Comparison of ENCODE assay signal across 22 mouse cellular contexts in genomic region chr2:58529384-58529783, GRCm38 (mm10). TPM values are rescaled to one million over a fixed set of nuclear protein-coding genes. Genes with fewer than 3 reads are reported as not detected.
A peak's percentile ranks its signal among the peaks of the same experiment; 100 is the strongest.
DNase-seq lines count a peak whose midpoint lies in the region; ATAC-seq and TF ChIP-seq lines count a peak whose summit lies in the region.
"Had no signal": no experiment of that assay in that cellular context is flagged by ENCODE, and none has a peak within 500 bp of the region (broad histone marks: within the 10 kb centered on the region; RNA-seq: fewer than 3 reads in every experiment).

No protein-coding gene starts in this region.

- H3K4me2 ChIP-seq in heart, embryonic 12.5 days = no peak overlapping the region
- no peak overlapping the region for H3K4me2 ChIP-seq in kidney, embryonic 16.5 days (replicated peaks; ENCODE audit: low read depth, low read length)
- no peak overlapping the region for H3K4me2 ChIP-seq in hindbrain, embryonic 15.5 days
- H3K4me2 ChIP-seq in midbrain, postnatal 0 days (ENCODE audit: low read depth, low read length, poor library complexity, severe bottlenecking) = no peak overlapping the region
- H3K4me2 ChIP-seq: limb, embryonic 15.5 days had no signal

- TF ChIP-seq CTCF in midbrain, postnatal 0 days (IDR thresholded peaks at IDR 0.05) = no peak

- DNase-seq in heart, adult 9 months (ENCODE audit: low spot score in 2 of 2) = no peak
- DNase-seq in kidney, adult 18-20 months = no peak
- DNase-seq in midbrain, postnatal 0 days (ENCODE audit: low spot score) = no peak
- DNase-seq in retina, embryonic 14.5 days (ENCODE audit: low spot score) = no peak
- DNase-seq: layer of hippocampus, postnatal 36 days; lung, postnatal 10 days; thymus, adult 2 months had no signal

- H3K4me3 ChIP-seq in heart, embryonic 12.5 days = no peak overlapping the region
- no peak overlapping the region for H3K4me3 ChIP-seq in kidney, embryonic 16.5 days (ENCODE audit: low read length)
- no peak overlapping the region for H3K4me3 ChIP-seq in hindbrain, embryonic 15.5 days
- H3K4me3 ChIP-seq in midbrain, postnatal 0 days (ENCODE audit: low read depth, low read length) = no peak overlapping the region
- H3K4me3 ChIP-seq: limb, embryonic 15.5 days had no signal

- peaks cover 80% of the 10 kb centered on the region for H3K4me1 ChIP-seq in heart, embryonic 12.5 days (replicated peaks)
- peaks cover 59% of the 10 kb centered on the region for H3K4me1 ChIP-seq in kidney, embryonic 16.5 days (ENCODE audit: insufficient read depth, low read length)
- H3K4me1 ChIP-seq in hindbrain, embryonic 15.5 days (replicated peaks) = peaks cover 50% of the 10 kb centered on the region
- peaks cover 13% of the 10 kb centered on the region for H3K4me1 ChIP-seq in midbrain, postnatal 0 days (ENCODE audit: insufficient read depth, low read length)

- no peaks in the 10 kb centered on the region for H3K36me3 ChIP-seq in heart, embryonic 12.5 days
- no peaks in the 10 kb centered on the region for H3K36me3 ChIP-seq in kidney, embryonic 16.5 days (ENCODE audit: insufficient read depth, low read length)
- H3K36me3 ChIP-seq in hindbrain, embryonic 15.5 days = no peaks in the 10 kb centered on the region
- H3K36me3 ChIP-seq in midbrain, postnatal 0 days (ENCODE audit: insufficient read depth, low read length) = no peaks in the 10 kb centered on the region
- H3K36me3 ChIP-seq: limb, embryonic 15.5 days had no signal

- no peaks in the 10 kb centered on the region for H3K9me3 ChIP-seq in heart, embryonic 12.5 days (replicated peaks)
- no peaks in the 10 kb centered on the region for H3K9me3 ChIP-seq in kidney, embryonic 16.5 days (ENCODE audit: low read length)
- H3K9me3 ChIP-seq in hindbrain, embryonic 15.5 days = no peaks in the 10 kb centered on the region
- H3K9me3 ChIP-seq in midbrain, postnatal 0 days (ENCODE audit: low read length) = no peaks in the 10 kb centered on the region
- H3K9me3 ChIP-seq: limb, embryonic 15.5 days had no signal

- H3K27me3 ChIP-seq in heart, embryonic 12.5 days (replicated peaks) = no peaks in the 10 kb centered on the region
- H3K27me3 ChIP-seq in kidney, embryonic 16.5 days (ENCODE audit: insufficient read depth, low read length) = no peaks in the 10 kb centered on the region
- H3K27me3 ChIP-seq in hindbrain, embryonic 15.5 days = no peaks in the 10 kb centered on the region
- H3K27me3 ChIP-seq in midbrain, postnatal 0 days (ENCODE audit: insufficient read depth, low read length) = no peaks in the 10 kb centered on the region
- H3K27me3 ChIP-seq: limb, embryonic 15.5 days; Patski had no signal

- no peak overlapping the region for H3K9ac ChIP-seq in heart, embryonic 12.5 days
- no peak overlapping the region for H3K9ac ChIP-seq in kidney, embryonic 16.5 days (replicated peaks; ENCODE audit: low read length)
- no peak overlapping the region for H3K9ac ChIP-seq in hindbrain, embryonic 15.5 days
- 0 out of 2 replicates have a peak overlapping the region, but pooled peaks have one; percentile 2 for H3K9ac ChIP-seq in midbrain, postnatal 0 days (replicated peaks; ENCODE audit: low read length, poor library complexity, severe bottlenecking)
- H3K9ac ChIP-seq: limb, embryonic 15.5 days had no signal

- ATAC-seq in heart, embryonic 12.5 days (ENCODE audit: insufficient number of reproducible peaks, low FRiP score) = no peak
- no peak for ATAC-seq in kidney, embryonic 16.5 days (ENCODE audit: low FRiP score, low TSS enrichment)
- no peak for ATAC-seq in hindbrain, embryonic 15.5 days (ENCODE audit: low FRiP score, low read depth)
- ATAC-seq in midbrain, postnatal 0 days (ENCODE audit: low FRiP score) = 0 out of 2 replicates have a peak, but pooled peaks have one; percentile 24
- ATAC-seq: activated CD4-positive, CD25-positive, alpha-beta regulatory T cell, adult 4 months; forebrain, embryonic 14.5 days; Patski had no signal

- 62% methylated on average over 5 of the region's 5 CpGs for WGBS in heart, embryonic 12.5 days
- 73% methylated on average over 5 of the region's 5 CpGs for WGBS in kidney, embryonic 16.5 days
- WGBS in hindbrain, embryonic 15.5 days = 62% methylated on average over 5 of the region's 5 CpGs
- WGBS in midbrain, postnatal 0 days = 33% methylated on average over 5 of the region's 5 CpGs

- H3K27ac ChIP-seq in heart, embryonic 12.5 days (ENCODE audit: poor library complexity, severe bottlenecking) = peak overlapping the region; percentile 28
- 0 out of 2 replicates have a peak overlapping the region, but pooled peaks have one; percentile 27 for H3K27ac ChIP-seq in kidney, embryonic 16.5 days (ENCODE audit: low read length)
- peak overlapping the region; percentile 62 for H3K27ac ChIP-seq in hindbrain, embryonic 15.5 days (replicated peaks)
- no peak overlapping the region for H3K27ac ChIP-seq in midbrain, postnatal 0 days (ENCODE audit: low read depth, low read length)
- H3K27ac ChIP-seq: limb, embryonic 15.5 days had no signal

RNA-seq across cellular contexts. Expression of gene Acvr1, which starts 37.6 kb away (rescaled TPM):
- polyA plus RNA-seq in heart, embryonic 12.5 days (2016; fragmentation: Nextera tagmentation; extraction: Ambion mirVana) = 11.6 and 12.0 TPM in 2 replicates
- polyA plus RNA-seq in kidney, embryonic 16.5 days (2015; fragmentation: Nextera tagmentation; extraction: Ambion mirVana) = 5.2 and 5.8 TPM in 2 replicates
- 4.5 and 5.0 TPM in 2 replicates for polyA plus RNA-seq in hindbrain, embryonic 15.5 days (2015; fragmentation: Nextera tagmentation; extraction: Ambion mirVana)
- 10.0 and 12.6 TPM in 2 replicates for total RNA-seq in midbrain, postnatal 0 days (2014; rRNA removed)
- polyA plus RNA-seq in midbrain, postnatal 0 days (2015; fragmentation: Nextera tagmentation; extraction: Ambion mirVana) = 3.6 and 4.1 TPM in 2 replicates

RNA-seq across cellular contexts. Expression of gene Upp2, which starts 37.7 kb away (rescaled TPM):
- 7.0 and 8.0 TPM in 2 replicates for polyA plus RNA-seq in heart, embryonic 12.5 days (2016; fragmentation: Nextera tagmentation; extraction: Ambion mirVana)
- polyA plus RNA-seq in kidney, embryonic 16.5 days (2015; fragmentation: Nextera tagmentation; extraction: Ambion mirVana) = 7.6 and 8.5 TPM in 2 replicates
- polyA plus RNA-seq in hindbrain, embryonic 15.5 days (2015; fragmentation: Nextera tagmentation; extraction: Ambion mirVana) = 12.0 and 16.2 TPM in 2 replicates
- 6.7 and 11.6 TPM in 2 replicates for total RNA-seq in midbrain, postnatal 0 days (2014; rRNA removed)
- polyA plus RNA-seq in midbrain, postnatal 0 days (2015; fragmentation: Nextera tagmentation; extraction: Ambion mirVana) = 9.8 and 11.6 TPM in 2 replicates

RNA-seq across cellular contexts. Expression of gene Gm17409, which starts 59.5 kb away (rescaled TPM):
- polyA plus RNA-seq in heart, embryonic 12.5 days (2016; fragmentation: Nextera tagmentation; extraction: Ambion mirVana) = not detected in 2 replicates
- not detected in 2 replicates for polyA plus RNA-seq in kidney, embryonic 16.5 days (2015; fragmentation: Nextera tagmentation; extraction: Ambion mirVana)
- polyA plus RNA-seq in hindbrain, embryonic 15.5 days (2015; fragmentation: Nextera tagmentation; extraction: Ambion mirVana) = not detected in 2 replicates
- total RNA-seq in midbrain, postnatal 0 days (2014; rRNA removed) = not detected in 2 replicates
- not detected in 2 replicates for polyA plus RNA-seq in midbrain, postnatal 0 days (2015; fragmentation: Nextera tagmentation; extraction: Ambion mirVana)
- total RNA-seq: adrenal gland, postnatal 14 days; layer of hippocampus, postnatal 36 days; left cerebral cortex, postnatal 25 days; megakaryocyte, adult 5-6 weeks had no signal
- polyA plus RNA-seq: activated CD4-positive, CD25-positive, alpha-beta regulatory T cell, adult 4 months; cerebellum, adult 2 months; forebrain, embryonic 14.5 days; gonadal fat pad, adult 2 months; large intestine, adult 2 months; limb, embryonic 15.5 days; liver, embryonic 16.5 days; Patski; thymus, adult 2 months; urinary bladder, adult 2 months had no signal
